Mouse (Mus musculus): ENCODE data around the gene Cxcl3. TPM values are rescaled to one million over a fixed set of nuclear protein-coding genes. Genes with fewer than 3 reads are reported as not detected.

Gene Cxcl3
- polyA plus RNA-seq, 1 experiment from 2014 or later = not detected

GRCm38 (mm10) chr5:90765821-90766606, 19.9 kb upstream of the Cxcl3 start:
- Histone ChIP-seq H3K4me1 (replicated peaks) (no peaks in the 10 kb centered on the region), H3K27me3 (peaks cover 5% of the 10 kb centered on the region), H3K4me3 (replicated peaks) (no peak overlapping the region), H3K27ac (no peak overlapping the region), H3K9me3 (no peaks in the 10 kb centered on the region), H3K9ac (replicated peaks) (no peak overlapping the region), H3K36me3 (no peaks in the 10 kb centered on the region), H3K4me2 (no peak overlapping the region)
- ATAC-seq (ENCODE audit: insufficient number of reproducible peaks, insufficient read depth, low FRiP score, low TSS enrichment, low read depth) = no peak
- 60% methylated on average over 8 of the region's 8 CpGs for WGBS

GRCm38 (mm10) chr5:90768218-90768617, 17.7 kb upstream of the Cxcl3 start, which contains the start of gene Ppbp:
Gene Ppbp (plus strand): TSS chr5:90768518.
- H3K27ac ChIP-seq = no peak within 1 kb of the TSS
- no peaks in the 10 kb centered on the region for H3K9me3 ChIP-seq
- no peak within 1 kb of the TSS for H3K4me2 ChIP-seq
- 44% methylated on average over 3 of the region's 3 CpGs for WGBS
- H3K36me3 ChIP-seq = no peaks in the 10 kb centered on the region
- ATAC-seq (ENCODE audit: insufficient number of reproducible peaks, insufficient read depth, low FRiP score, low TSS enrichment, low read depth) = no peak
- H3K4me3 ChIP-seq (replicated peaks) = no peak within 1 kb of the TSS
- peaks cover 5% of the 10 kb centered on the region for H3K27me3 ChIP-seq
- H3K4me1 ChIP-seq (replicated peaks) = no peaks in the 10 kb centered on the region
- no peak within 1 kb of the TSS for H3K9ac ChIP-seq (replicated peaks)

GRCm38 (mm10) chr5:90771369-90771768, 14.5 kb upstream of the Cxcl3 start:
- no peak for ATAC-seq (ENCODE audit: insufficient number of reproducible peaks, insufficient read depth, low FRiP score, low TSS enrichment, low read depth)
- Histone ChIP-seq H3K27ac (no peak overlapping the region), H3K9ac (replicated peaks) (no peak overlapping the region), H3K4me2 (no peak overlapping the region), H3K4me3 (replicated peaks) (no peak overlapping the region), H3K4me1 (replicated peaks) (no peaks in the 10 kb centered on the region), H3K27me3 (peaks cover 5% of the 10 kb centered on the region), H3K36me3 (no peaks in the 10 kb centered on the region), H3K9me3 (no peaks in the 10 kb centered on the region)
- 71% methylated on average over 3 of the region's 3 CpGs for WGBS

- H3K36me3 ChIP-seq = no peaks in the 10 kb centered on the region
- H3K4me2 ChIP-seq = no peak within 1 kb of the TSS
- H3K9me3 ChIP-seq = no peaks in the 10 kb centered on the region
- WGBS = 86% methylated on average over 16 of the region's 16 CpGs
- no peak within 1 kb of the TSS for H3K27ac ChIP-seq
- no peak within 1 kb of the TSS for H3K4me3 ChIP-seq (replicated peaks)
- ATAC-seq (ENCODE audit: insufficient number of reproducible peaks, insufficient read depth, low FRiP score, low TSS enrichment, low read depth) = no peak
- H3K9ac ChIP-seq (replicated peaks) = no peak within 1 kb of the TSS
- peaks cover 5% of the 10 kb centered on the region for H3K27me3 ChIP-seq
- H3K4me1 ChIP-seq (replicated peaks) = no peaks in the 10 kb centered on the region
These were observed 13.8 kb upstream of the Cxcl3 start, which contains the start of gene Pf4 for GRCm38 (mm10) chr5:90771880-90772653. Gene Pf4 (plus strand): TSS chr5:90772435.

GRCm38 (mm10) chr5:90775562-90775961, 10.3 kb upstream of the Cxcl3 start:
- ATAC-seq (ENCODE audit: insufficient number of reproducible peaks, insufficient read depth, low FRiP score, low TSS enrichment, low read depth) = no peak
- H3K4me1 ChIP-seq (replicated peaks) = no peaks in the 10 kb centered on the region
- no peaks in the 10 kb centered on the region; the same call in 1 of the 2 replicates for H3K27me3 ChIP-seq
- H3K9me3 ChIP-seq = no peaks in the 10 kb centered on the region
- H3K27ac ChIP-seq = no peak overlapping the region
- H3K9ac ChIP-seq (replicated peaks) = no peak overlapping the region
- 91% methylated on average over 5 of the region's 5 CpGs for WGBS
- H3K4me3 ChIP-seq (replicated peaks) = no peak overlapping the region
- H3K36me3 ChIP-seq = no peaks in the 10 kb centered on the region
- H3K4me2 ChIP-seq = no peak overlapping the region

GRCm38 (mm10) chr5:90777621-90778020, 8.3 kb upstream of the Cxcl3 start:
- Histone ChIP-seq H3K36me3 (no peaks in the 10 kb centered on the region), H3K27ac (no peak overlapping the region), H3K9me3 (no peaks in the 10 kb centered on the region), H3K27me3 (no peaks in the 10 kb centered on the region; the same call in 1 of the 2 replicates), H3K4me2 (no peak overlapping the region), H3K4me3 (replicated peaks) (no peak overlapping the region), H3K9ac (replicated peaks) (no peak overlapping the region), H3K4me1 (replicated peaks) (no peaks in the 10 kb centered on the region)
- 75% methylated on average over 10 of the region's 10 CpGs for WGBS
- ATAC-seq (ENCODE audit: insufficient number of reproducible peaks, insufficient read depth, low FRiP score, low TSS enrichment, low read depth) = no peak

GRCm38 (mm10) chr5:90778856-90779255, 7.0 kb upstream of the Cxcl3 start:
- no peak overlapping the region for H3K9ac ChIP-seq (replicated peaks)
- no peak for ATAC-seq (ENCODE audit: insufficient number of reproducible peaks, insufficient read depth, low FRiP score, low TSS enrichment, low read depth)
- no peaks in the 10 kb centered on the region for H3K36me3 ChIP-seq
- H3K27ac ChIP-seq = no peak overlapping the region
- no peaks in the 10 kb centered on the region for H3K9me3 ChIP-seq
- 83% methylated on average over 6 of the region's 6 CpGs for WGBS
- no peaks in the 10 kb centered on the region; the same call in 1 of the 2 replicates for H3K27me3 ChIP-seq
- no peaks in the 10 kb centered on the region for H3K4me1 ChIP-seq (replicated peaks)
- no peak overlapping the region for H3K4me2 ChIP-seq
- H3K4me3 ChIP-seq (replicated peaks) = no peak overlapping the region

- Histone ChIP-seq H3K4me3 (replicated peaks) (no peak overlapping the region), H3K4me1 (replicated peaks) (peaks cover 6% of the 10 kb centered on the region; the same call in 1 of the 2 replicates), H3K27ac (no peak overlapping the region), H3K27me3 (peaks cover 12% of the 10 kb centered on the region; the same call in 1 of the 2 replicates), H3K9me3 (no peaks in the 10 kb centered on the region), H3K9ac (replicated peaks) (no peak overlapping the region), H3K4me2 (no peak overlapping the region), H3K36me3 (no peaks in the 10 kb centered on the region)
- ATAC-seq (ENCODE audit: insufficient number of reproducible peaks, insufficient read depth, low FRiP score, low TSS enrichment, low read depth) = no peak
- WGBS = 80% methylated on average over 3 of the region's 3 CpGs
These were observed 2.2 kb upstream of the Cxcl3 start for GRCm38 (mm10) chr5:90783697-90784096.

GRCm38 (mm10) chr5:90788114-90788513, 2.2 kb downstream of the Cxcl3 start:
- H3K36me3 ChIP-seq = no peaks in the 10 kb centered on the region
- H3K27ac ChIP-seq = no peak overlapping the region
- H3K4me3 ChIP-seq (replicated peaks) = no peak overlapping the region
- 76% methylated on average over 4 of the region's 4 CpGs for WGBS
- H3K4me1 ChIP-seq (replicated peaks) = peaks cover 19% of the 10 kb centered on the region
- H3K27me3 ChIP-seq = peaks cover 12% of the 10 kb centered on the region; the same call in 1 of the 2 replicates
- no peak for ATAC-seq (ENCODE audit: insufficient number of reproducible peaks, insufficient read depth, low FRiP score, low TSS enrichment, low read depth)
- no peak overlapping the region for H3K9ac ChIP-seq (replicated peaks)
- H3K4me2 ChIP-seq = no peak overlapping the region
- no peaks in the 10 kb centered on the region for H3K9me3 ChIP-seq

GRCm38 (mm10) chr5:90789306-90790073, 3.6 kb downstream of the Cxcl3 start:
- no peak overlapping the region for H3K9ac ChIP-seq (replicated peaks)
- H3K27ac ChIP-seq = peak overlapping the region; percentile 64
- H3K27me3 ChIP-seq = peaks cover 12% of the 10 kb centered on the region; the same call in 1 of the 2 replicates
- no peak overlapping the region for H3K4me3 ChIP-seq (replicated peaks)
- no peaks in the 10 kb centered on the region for H3K36me3 ChIP-seq
- WGBS = 55% methylated on average over 11 of the region's 11 CpGs
- ATAC-seq (ENCODE audit: insufficient number of reproducible peaks, insufficient read depth, low FRiP score, low TSS enrichment, low read depth) = no peak
- H3K4me1 ChIP-seq (replicated peaks) = peaks cover 19% of the 10 kb centered on the region
- H3K4me2 ChIP-seq = peak overlapping the region; percentile 40
- no peaks in the 10 kb centered on the region for H3K9me3 ChIP-seq

- peaks cover 8% of the 10 kb centered on the region; the same call in 1 of the 2 replicates for H3K27me3 ChIP-seq
- H3K9me3 ChIP-seq = no peaks in the 10 kb centered on the region
- WGBS = 8% methylated on average over 8 of the region's 8 CpGs
- H3K4me2 ChIP-seq = peak overlapping the region; percentile 40
- H3K9ac ChIP-seq (replicated peaks) = no peak overlapping the region
- no peaks in the 10 kb centered on the region for H3K36me3 ChIP-seq
- ATAC-seq (ENCODE audit: insufficient number of reproducible peaks, insufficient read depth, low FRiP score, low TSS enrichment, low read depth) = peak; percentile 71
- H3K4me3 ChIP-seq (replicated peaks) = no peak overlapping the region
- peaks cover 19% of the 10 kb centered on the region for H3K4me1 ChIP-seq (replicated peaks)
- peak overlapping the region; percentile 64 for H3K27ac ChIP-seq
These were observed 4.2 kb downstream of the Cxcl3 start for GRCm38 (mm10) chr5:90790074-90790502.
